ENCODE assay signal across 7 mouse cellular contexts in the genomic region with DNA sequence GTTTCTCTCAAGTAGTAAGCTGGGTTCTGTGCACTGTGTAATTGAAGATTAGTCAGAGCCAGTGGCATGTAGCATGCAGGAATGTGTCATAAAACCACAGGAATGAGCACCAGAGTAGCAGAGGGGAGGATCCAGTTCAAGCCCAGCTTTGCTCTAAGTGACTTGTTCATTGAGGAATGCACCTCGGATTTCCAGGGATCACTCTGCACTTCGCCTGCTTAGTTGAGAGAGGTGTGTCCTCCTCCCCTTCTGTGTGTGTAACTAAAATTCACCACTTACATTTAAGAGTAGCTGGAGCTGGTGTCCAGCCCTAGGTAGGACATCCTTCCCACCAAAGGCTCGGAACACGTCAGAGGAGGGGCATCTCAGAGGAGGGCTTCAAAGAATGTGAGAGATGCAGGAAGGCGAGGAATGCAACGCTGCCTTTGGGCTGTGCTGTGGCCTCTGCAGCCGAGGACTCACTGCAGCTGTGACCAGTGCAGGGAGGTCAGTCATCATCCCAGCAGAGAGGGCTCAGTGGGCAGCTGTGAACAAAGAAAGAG. TPM values are rescaled to one million over a fixed set of nuclear protein-coding genes. Genes with fewer than 3 reads are reported as not detected.
DNase-seq lines count a peak whose midpoint lies in the region; ATAC-seq and TF ChIP-seq lines count a peak whose summit lies in the region.

No protein-coding gene starts in this region.

- CTCF ChIA-PET in Patski (lab: Charles Lee): interaction anchor here (0.5 to 7.1 kb wide), 11 partner anchors 8 to 116 kb away, joined by 3 to 68 read pairs (median 5); a partner anchor contains a TSS

- peaks cover 21% of the 10 kb centered on the region; the same call in 1 of the 2 replicates for H3K4me1 ChIP-seq in embryonic facial prominence, embryonic 12.5 days
- peaks cover 12% of the 10 kb centered on the region; the same call in 1 of the 2 replicates for H3K4me1 ChIP-seq in lung, embryonic 15.5 days
- no peaks in the 10 kb centered on the region for H3K4me1 ChIP-seq in forebrain, embryonic 16.5 days (replicated peaks; ENCODE audit: control insufficient read depth, insufficient read depth, low read length)

- H3K4me3 ChIP-seq in embryonic facial prominence, embryonic 12.5 days: no peak overlapping the region
- H3K4me3 ChIP-seq in lung, embryonic 15.5 days: no peak overlapping the region
- no peak overlapping the region for H3K4me3 ChIP-seq in layer of hippocampus, adult 2 months
- no peak overlapping the region for H3K4me3 ChIP-seq in forebrain, embryonic 16.5 days (replicated peaks; ENCODE audit: low read length)

- H3K9ac ChIP-seq in embryonic facial prominence, embryonic 12.5 days: no peak overlapping the region
- no peak overlapping the region for H3K9ac ChIP-seq in lung, embryonic 15.5 days
- H3K9ac ChIP-seq in forebrain, embryonic 16.5 days (replicated peaks; ENCODE audit: low read depth, low read length): no peak overlapping the region

- peak overlapping the region; percentile 21; the same call in 1 of the 2 replicates for H3K4me2 ChIP-seq in embryonic facial prominence, embryonic 12.5 days (replicated peaks)
- H3K4me2 ChIP-seq in lung, embryonic 15.5 days: peak overlapping the region; percentile 11; the same call in 1 of the 2 replicates
- no peak overlapping the region for H3K4me2 ChIP-seq in forebrain, embryonic 16.5 days (ENCODE audit: low read length)

- peak; percentile 99 for DNase-seq in Patski (ENCODE audit: low read depth, low spot score)
- peak; percentile 33 for DNase-seq in hindlimb bud, embryonic 11.5 days (ENCODE audit: extremely low spot score, low read depth, low spot score)
- no peak for DNase-seq in thymus, postnatal 25 days
- no peak for DNase-seq in layer of hippocampus, adult 2 months (ENCODE audit: low spot score in 2 of 2)

- H3K27me3 ChIP-seq in Patski: no peaks in the 10 kb centered on the region
- H3K27me3 ChIP-seq in embryonic facial prominence, embryonic 12.5 days: no peaks in the 10 kb centered on the region
- no peaks in the 10 kb centered on the region for H3K27me3 ChIP-seq in lung, embryonic 15.5 days
- no peaks in the 10 kb centered on the region for H3K27me3 ChIP-seq in forebrain, embryonic 16.5 days (replicated peaks; ENCODE audit: control insufficient read depth, insufficient read depth, low read length)

- ATAC-seq in Patski: peak; percentile 96
- ATAC-seq in embryonic facial prominence, embryonic 12.5 days (ENCODE audit: insufficient number of reproducible peaks, insufficient read depth, low FRiP score, low TSS enrichment): peak; percentile 67
- peak; percentile 76 for ATAC-seq in lung, embryonic 15.5 days (ENCODE audit: borderline replicate concordance, extremely low read depth, low FRiP score, low TSS enrichment)
- ATAC-seq in forebrain, embryonic 16.5 days: no peak

- WGBS in embryonic facial prominence, embryonic 12.5 days: 11% methylated on average over 7 of the region's 7 CpGs
- WGBS in lung, embryonic 15.5 days: 20% methylated on average over 7 of the region's 7 CpGs
- WGBS in forebrain, embryonic 16.5 days: 64% methylated on average over 7 of the region's 7 CpGs

- no peaks in the 10 kb centered on the region for H3K9me3 ChIP-seq in embryonic facial prominence, embryonic 12.5 days
- H3K9me3 ChIP-seq in lung, embryonic 15.5 days: no peaks in the 10 kb centered on the region
- H3K9me3 ChIP-seq in forebrain, embryonic 16.5 days (ENCODE audit: control insufficient read depth, low read length): no peaks in the 10 kb centered on the region

- TF ChIP-seq CTCF in Patski (IDR thresholded peaks at IDR 0.05): no peak
- no peak for TF ChIP-seq CTCF in layer of hippocampus, adult 2 months (conservative IDR thresholded peaks at IDR 0.05)

- POLR2A ChIA-PET in Patski (lab: Charles Lee): interaction anchor here (0.6 to 5.6 kb wide), 3 partner anchors 12 to 109 kb away, joined by 4 to 50 read pairs (median 4); no protein-coding TSS in a partner anchor

- no peaks in the 10 kb centered on the region for H3K36me3 ChIP-seq in embryonic facial prominence, embryonic 12.5 days
- peaks cover 10% of the 10 kb centered on the region; the same call in 1 of the 2 replicates for H3K36me3 ChIP-seq in lung, embryonic 15.5 days
- H3K36me3 ChIP-seq in forebrain, embryonic 16.5 days (ENCODE audit: control insufficient read depth, insufficient read depth): no peaks in the 10 kb centered on the region

- H3K27ac ChIP-seq in embryonic facial prominence, embryonic 12.5 days: peak overlapping the region; percentile 83
- H3K27ac ChIP-seq in lung, embryonic 15.5 days: peak overlapping the region; percentile 79
- no peak overlapping the region for H3K27ac ChIP-seq in layer of hippocampus, adult 2 months
- H3K27ac ChIP-seq in forebrain, embryonic 16.5 days (ENCODE audit: low read length): no peak overlapping the region

- in situ Hi-C loops in Patski (cut with MboI; ENCODE audit: low pct_unique_long_range_greater_than_20kb): no loop called here

RNA-seq across cellular contexts. Expression of a gene that starts 27.4 kb away (rescaled TPM):
- 150 TPM for polyA plus RNA-seq in Patski (2021)
- 46.9 and 52.2 TPM in 2 replicates for polyA plus RNA-seq in embryonic facial prominence, embryonic 12.5 days (2016; fragmentation: Nextera tagmentation; extraction: Ambion mirVana)
- polyA plus RNA-seq in lung, embryonic 15.5 days (2015; fragmentation: Nextera tagmentation; extraction: Ambion mirVana): 53.0 and 53.9 TPM in 2 replicates
- 10 to 100 TPM; 60.9 to 65.0 TPM for total RNA-seq in layer of hippocampus, adult 2 months (2021)
- polyA plus RNA-seq in forebrain, embryonic 16.5 days (2015; fragmentation: Nextera tagmentation; extraction: Ambion mirVana): 25.5 and 30.8 TPM in 2 replicates

RNA-seq across cellular contexts. Expression of a gene that starts 53.8 kb away (rescaled TPM):
- 29.3 TPM for polyA plus RNA-seq in Patski (2021)
- 6.2 and 6.7 TPM in 2 replicates for polyA plus RNA-seq in embryonic facial prominence, embryonic 12.5 days (2016; fragmentation: Nextera tagmentation; extraction: Ambion mirVana)
- 6.1 and 7.3 TPM in 2 replicates for polyA plus RNA-seq in lung, embryonic 15.5 days (2015; fragmentation: Nextera tagmentation; extraction: Ambion mirVana)
- 10 to 100 TPM; 43.2 to 45.7 TPM for total RNA-seq in layer of hippocampus, adult 2 months (2021)
- 7.5 and 8.5 TPM in 2 replicates for polyA plus RNA-seq in forebrain, embryonic 16.5 days (2015; fragmentation: Nextera tagmentation; extraction: Ambion mirVana)

Comparison
In these comparisons a context has a peak if more than half of its experiments do, and no peak if none do; other contexts are left out.
1. DNase-seq: peak in Patski (single experiment) and hindlimb bud, embryonic 11.5 days (single experiment); none in thymus, postnatal 25 days (single experiment) and layer of hippocampus, adult 2 months (0 of 2).
2. H3K27ac ChIP-seq: peak in embryonic facial prominence, embryonic 12.5 days (single experiment) and lung, embryonic 15.5 days (single experiment); none in layer of hippocampus, adult 2 months (single experiment) and forebrain, embryonic 16.5 days (single experiment).